Mouse (Mus musculus): ENCODE measurements around the gene Irf6.

DNA sequence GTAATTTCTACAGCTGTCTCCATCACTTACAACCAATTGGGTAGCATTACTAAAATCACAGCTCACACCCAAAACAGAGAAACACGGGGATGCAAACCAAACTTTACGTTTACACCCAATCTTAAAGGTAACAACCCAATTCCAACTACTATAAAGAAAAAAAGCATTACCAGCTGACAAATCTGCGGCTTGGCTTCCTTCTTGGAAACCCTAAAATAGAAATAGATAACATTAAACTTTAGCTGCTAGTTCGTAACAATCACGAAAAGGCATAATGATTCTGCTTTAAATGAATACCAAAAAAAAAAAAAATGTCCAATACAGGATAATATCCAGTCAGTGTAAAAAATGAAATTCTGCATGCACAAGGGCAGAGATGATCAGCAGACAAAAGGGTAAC is 23.6 kb upstream of the Irf6 start:
- no peak for TF ChIP-seq POLR2A (IDR thresholded peaks at IDR 0.05; ENCODE audit: low read depth, low read length)
- no peak for TF ChIP-seq CTCF (IDR thresholded peaks at IDR 0.05; ENCODE audit: borderline replicate concordance, insufficient read depth, low read length)

Measured in embryonic fibroblast, embryonic 13.5 days (primary cell).